Mouse (Mus musculus) B cell, adult 62 days (primary cell): ENCODE measurements around the gene Tspan31. TPM values are rescaled to one million over a fixed set of nuclear protein-coding genes. Genes with fewer than 3 reads are reported as not detected.

Source experiments
- total RNA-seq: library from RNA; stranded (reverse); gene quantifications from 4 replicates; pipeline ENCODE4 v1.2.4, GENCODE M21; 2023

The Tspan31 gene
- 20.0 to 26.6 TPM (median 22.0 TPM) in 4 replicates for total RNA-seq

DNA sequence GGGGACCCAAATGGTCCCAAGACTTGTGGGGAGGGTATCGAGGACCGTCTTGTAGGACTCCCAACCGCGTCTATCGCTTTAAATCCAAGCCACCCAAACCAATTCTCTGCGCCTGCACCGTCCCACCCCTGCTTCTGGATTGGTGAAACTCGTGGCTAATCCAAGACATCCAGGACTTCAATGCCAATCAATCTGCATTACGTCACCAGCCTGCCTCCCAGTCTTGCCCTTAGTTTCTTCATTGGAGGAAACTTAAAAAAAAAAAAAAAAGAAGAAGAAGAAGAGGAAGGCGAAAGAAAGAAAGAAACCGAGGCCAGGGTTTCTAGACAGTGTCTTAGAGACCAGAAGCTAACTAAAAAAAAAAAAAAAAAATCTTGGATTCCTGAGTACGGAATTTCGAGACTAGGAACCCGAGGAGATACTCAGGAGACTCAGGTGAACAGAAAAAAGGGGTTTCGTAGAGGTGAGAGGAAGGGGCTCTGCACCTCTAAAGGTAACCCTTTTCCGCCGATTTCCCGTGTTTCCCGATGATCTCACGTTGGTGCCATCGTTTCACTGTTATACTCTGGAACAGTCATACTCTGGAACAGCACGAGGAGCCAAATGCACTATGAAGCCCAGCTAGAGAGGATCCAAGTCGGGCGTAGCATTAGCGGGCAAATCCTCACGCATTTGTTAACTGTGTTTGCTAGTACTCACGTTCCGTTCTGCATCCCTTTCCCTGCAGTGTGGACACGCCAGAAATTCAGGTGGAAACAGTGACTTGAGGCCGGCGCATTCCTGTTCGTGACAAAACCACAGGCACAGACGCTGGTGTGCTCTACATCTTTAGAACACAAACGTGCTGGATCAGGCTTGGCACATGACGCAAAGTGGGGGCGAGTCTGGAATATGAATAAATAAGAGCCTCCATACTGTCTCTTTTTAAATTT, at the start of gene Tspan31:
Gene Tspan31 (minus strand): TSS at position 75 of the 932 bp plus-strand sequence.

DNA sequence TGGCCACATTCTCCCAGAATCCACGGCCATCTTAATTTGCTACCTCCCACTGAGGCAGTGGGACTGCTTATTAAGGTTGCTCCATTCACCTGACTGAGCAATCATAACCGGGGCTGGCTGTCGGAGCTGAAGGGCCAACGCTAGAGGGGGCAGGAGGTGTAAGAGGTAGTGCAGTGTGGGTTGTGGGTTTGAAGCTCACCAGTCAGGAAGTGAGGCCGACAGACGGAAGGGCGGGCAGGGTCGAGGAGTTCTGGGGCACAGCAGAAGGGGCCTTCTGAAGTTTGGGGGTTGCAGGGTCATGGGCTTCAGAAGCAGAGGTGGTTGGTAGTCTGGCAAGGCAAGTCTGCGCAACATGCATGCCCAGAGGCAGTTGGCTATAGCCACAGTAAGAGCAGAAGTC, 5.0 kb upstream of the Tspan31 start, which contains the start of gene Agap2:
Gene Agap2 (plus strand): TSS at position 205 of the 400 bp plus-strand sequence.

DNA sequence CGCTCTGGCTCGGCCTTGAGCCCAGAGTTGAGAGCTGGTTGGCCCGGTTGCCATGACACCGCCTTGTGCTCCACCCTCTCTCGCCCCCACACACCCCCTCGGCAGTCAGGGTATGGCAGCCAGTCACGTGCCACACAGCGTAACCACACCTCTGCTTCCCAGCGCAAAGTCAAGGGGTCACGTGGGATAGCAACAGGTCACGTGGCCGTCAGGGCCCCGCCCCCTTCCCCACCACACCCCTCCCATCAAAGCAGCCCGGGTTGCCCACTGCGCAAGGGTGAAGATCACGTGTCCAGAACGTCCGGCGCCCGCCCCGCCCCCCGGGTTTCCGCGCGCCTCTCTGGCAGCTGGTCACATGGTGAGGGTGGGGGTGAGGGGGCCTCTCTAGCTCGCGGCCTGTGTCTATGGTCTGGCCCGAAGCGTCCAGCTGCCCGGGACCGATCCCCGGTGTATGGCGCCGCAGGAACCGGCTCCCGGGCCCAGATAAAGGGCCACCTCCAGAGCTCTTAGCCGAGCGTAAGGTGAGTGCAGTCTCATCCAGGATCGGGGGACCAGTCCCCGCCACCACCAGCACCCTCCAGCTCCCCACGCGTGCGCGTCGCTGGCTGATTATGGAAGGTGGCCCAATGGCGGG, 6.7 kb downstream of the Tspan31 start, which contains the start of gene Cdk4:
Gene Cdk4 (plus strand): TSS at position 296 of the 634 bp plus-strand sequence.

DNA sequence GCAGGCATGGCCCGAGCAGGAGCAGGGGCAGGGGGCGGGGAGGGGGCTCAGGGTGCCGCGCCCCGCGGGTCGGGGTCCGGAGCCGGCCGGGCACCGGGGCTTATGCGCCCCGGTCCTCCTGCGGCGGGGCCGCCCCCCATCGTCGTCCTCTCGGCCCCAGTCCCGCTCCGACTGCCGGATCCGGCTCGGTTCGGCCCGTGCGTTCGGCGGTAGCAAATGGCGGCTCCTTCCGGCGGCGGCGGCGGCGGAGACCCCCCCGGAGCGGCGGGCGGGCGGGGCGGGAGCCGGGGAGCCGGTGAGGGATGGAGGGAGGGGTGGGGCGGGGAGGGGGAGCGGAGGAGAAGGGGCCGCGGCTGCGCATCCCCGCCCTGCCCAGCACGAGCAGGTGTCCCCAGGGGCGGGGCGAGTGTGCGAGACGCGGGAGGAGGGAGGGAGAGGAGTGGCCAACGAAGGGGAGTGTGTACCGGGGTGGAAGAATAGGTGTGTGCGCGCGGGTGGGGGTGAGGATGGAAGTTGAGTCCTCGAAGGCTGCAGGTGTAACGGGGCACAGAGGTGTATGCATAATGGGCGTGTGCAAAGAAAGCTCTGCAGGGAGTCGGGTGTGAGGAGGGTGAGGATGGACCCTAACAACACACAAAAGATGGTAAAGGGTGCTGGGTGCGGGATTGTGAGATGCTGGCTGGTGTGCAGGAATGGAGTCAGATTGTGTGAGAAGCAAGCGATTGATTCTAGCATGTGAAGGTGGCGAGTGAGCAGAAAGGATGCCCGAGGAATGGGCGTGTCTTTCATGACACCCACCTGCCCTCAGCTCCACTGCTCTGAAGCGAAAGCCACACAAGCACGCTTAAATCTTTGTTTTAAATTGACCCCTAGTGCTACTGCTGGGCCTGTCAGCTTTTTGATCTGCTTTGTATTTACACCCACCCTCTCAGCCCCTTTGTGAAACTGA, 9.8 kb downstream of the Tspan31 start, which contains the start of gene March9:
Gene March9 (minus strand): TSS at position 217 of the 949 bp plus-strand sequence.

DNA sequence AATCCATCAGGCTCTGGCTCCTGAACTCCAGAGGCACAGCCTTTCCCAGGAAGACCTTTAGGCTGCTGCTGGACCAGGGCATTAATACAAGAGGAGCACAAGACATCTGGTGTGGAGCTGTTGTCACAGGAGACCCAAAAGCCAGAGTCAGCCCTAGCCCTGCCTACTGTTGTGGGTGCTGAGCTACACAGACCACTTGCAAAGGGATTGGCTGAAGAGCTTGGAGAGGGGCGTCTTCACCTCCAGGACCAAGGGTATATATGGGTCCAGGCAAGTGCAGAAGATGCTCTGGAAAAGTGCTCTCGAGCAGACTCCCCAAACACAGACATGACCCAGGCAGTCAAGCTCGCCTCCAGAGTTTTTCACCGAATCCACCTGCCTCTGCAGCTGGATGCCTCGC, 22.1 kb downstream of the Tspan31 start, which contains the start of gene Cyp27b1:
Gene Cyp27b1 (plus strand): TSS at position 297 of the 400 bp plus-strand sequence.

DNA sequence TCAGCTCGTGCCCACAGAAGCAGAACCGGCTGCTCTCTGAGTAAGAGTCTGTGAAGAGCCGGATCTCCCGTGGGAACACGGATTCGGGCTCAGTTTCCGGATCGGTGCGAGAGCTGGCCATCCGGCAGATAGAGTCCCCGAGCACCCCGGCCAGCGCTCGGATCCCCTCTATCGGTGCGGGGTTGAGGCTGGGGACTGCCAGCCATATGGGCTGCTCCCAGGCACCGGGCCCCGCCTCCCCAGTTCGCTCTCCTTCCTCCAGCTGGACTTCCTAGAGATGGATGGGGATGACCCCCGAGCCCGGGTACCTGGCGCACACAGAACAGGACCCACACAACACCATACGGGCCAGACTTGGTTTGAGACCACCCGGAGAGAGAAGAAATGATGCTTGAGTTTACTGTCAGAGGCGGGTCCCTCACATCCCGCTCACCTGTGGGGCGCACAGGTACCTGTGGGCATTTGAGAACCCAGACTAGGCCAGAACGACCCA, 28.7 kb downstream of the Tspan31 start, which contains the start of the genes Mettl1 and Eef1akmt3:
Gene Mettl1 (plus strand): TSS at position 141 of the 493 bp plus-strand sequence.
Gene Eef1akmt3 (minus strand): TSS at position 240 of the 493 bp plus-strand sequence.

DNA sequence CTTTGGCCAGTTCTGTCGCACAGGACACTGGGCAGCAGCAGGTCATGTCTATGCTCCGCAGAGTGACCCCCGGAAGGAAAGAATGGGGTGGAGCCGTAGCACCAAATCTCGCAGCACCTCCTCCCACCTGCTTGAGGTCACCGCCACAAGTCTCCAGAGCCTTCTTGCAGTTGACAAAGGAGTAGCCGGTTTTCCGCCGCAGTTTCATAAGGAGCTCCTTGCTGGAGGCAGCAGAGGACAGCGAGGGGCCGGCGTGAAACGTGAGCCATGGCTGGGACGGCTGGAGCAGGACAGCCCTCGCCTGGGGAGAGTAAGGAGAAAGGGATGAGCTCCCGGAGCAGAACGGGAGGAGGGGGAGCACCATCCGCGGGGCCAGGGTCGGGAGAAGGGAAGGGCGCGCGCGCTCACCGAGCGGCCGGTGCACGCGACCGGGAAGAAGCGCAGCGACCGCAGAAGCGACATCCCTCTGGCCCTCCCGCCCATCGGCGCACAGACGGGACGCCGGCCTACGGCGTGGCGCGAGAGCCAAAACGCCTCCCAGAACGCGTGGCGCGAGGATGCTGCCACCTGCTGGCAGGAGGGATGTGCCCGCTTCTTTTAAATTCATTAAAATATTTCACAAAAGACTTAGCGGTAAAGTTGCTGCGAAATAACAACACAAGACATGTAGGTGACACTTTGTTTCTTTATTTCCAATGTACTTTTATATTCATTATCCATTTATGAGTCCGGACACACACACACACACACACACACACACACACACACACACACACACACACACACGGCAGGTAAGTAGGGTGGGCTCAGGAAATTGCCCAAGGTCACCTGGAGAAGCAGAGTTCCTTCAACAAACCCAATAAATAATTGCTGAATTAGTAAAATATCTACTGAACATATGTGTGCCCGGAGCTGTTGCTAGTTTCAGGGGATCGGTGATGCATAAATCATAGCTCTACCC, 39.4 kb downstream of the Tspan31 start, which contains the start of gene Tsfm:
Gene Tsfm (minus strand): TSS at position 505 of the 961 bp plus-strand sequence.

Other genes starting within 250 kb of the Tspan31 start
- 6.1 to 7.8 TPM (median 7.4 TPM) in 4 replicates for gene Atp23, start 168.9 kb downstream of the Tspan31 start, total RNA-seq
- 45.1 to 53.9 TPM (median 51.9 TPM) in 4 replicates for gene Ctdsp2, start 91.5 kb downstream of the Tspan31 start, total RNA-seq
- gene Avil, start 69.6 kb downstream of the Tspan31 start, total RNA-seq, result 0.18 to 1.0 TPM (median 0.74 TPM) in 4 replicates
- 20.5 to 21.8 TPM (median 21.3 TPM) in 4 replicates for gene Tsfm, start 39.4 kb downstream of the Tspan31 start, total RNA-seq
- 16.3 to 24.7 TPM (median 19.8 TPM) in 4 replicates for gene Mettl1, start 28.9 kb downstream of the Tspan31 start, total RNA-seq
- 0.25 TPM in 1 of 4 replicates, not detected in the others for gene Eef1akmt3, start 28.8 kb downstream of the Tspan31 start, total RNA-seq
- 1.2 to 2.1 TPM in 2 of 4 replicates, not detected in the others for gene Cyp27b1, start 22.0 kb downstream of the Tspan31 start, total RNA-seq
- gene March9, start 10.1 kb downstream of the Tspan31 start, total RNA-seq, result 2.8 to 3.4 TPM (median 3.3 TPM) in 4 replicates
- 127 to 135 TPM (median 129 TPM) in 4 replicates for gene Cdk4, start 6.7 kb downstream of the Tspan31 start, total RNA-seq
- gene Agap2, start 5.0 kb upstream of the Tspan31 start, total RNA-seq, result 97.5 to 109 TPM (median 105 TPM) in 4 replicates
- 80.1 to 89.5 TPM (median 81.2 TPM) in 4 replicates for gene Os9, start 50.9 kb upstream of the Tspan31 start, total RNA-seq
- gene B4galnt1, start 95.0 kb upstream of the Tspan31 start, total RNA-seq, result 467 to 503 TPM (median 480 TPM) in 4 replicates
- not detected in 4 replicates for gene Slc26a10, start 110.4 kb upstream of the Tspan31 start, total RNA-seq
- gene Arhgef25, start 119.8 kb upstream of the Tspan31 start, total RNA-seq, result 0.33 TPM in 1 of 4 replicates, not detected in the others
- gene Dtx3, start 125.5 kb upstream of the Tspan31 start, total RNA-seq, result 63.9 to 74.8 TPM (median 72.1 TPM) in 4 replicates
- gene Pip4k2c, start 141.3 kb upstream of the Tspan31 start, total RNA-seq, result 61.9 to 65.3 TPM (median 63.0 TPM) in 4 replicates
- 0.33 to 0.85 TPM (median 0.48 TPM) in 4 replicates for gene Kif5a, start 193.1 kb upstream of the Tspan31 start, total RNA-seq
- gene Dctn2, start 196.1 kb upstream of the Tspan31 start, total RNA-seq, result 109 to 116 TPM (median 114 TPM) in 4 replicates
- 99.9 to 129 TPM (median 111 TPM) in 4 replicates for gene Mbd6, start 218.8 kb upstream of the Tspan31 start, total RNA-seq
- 53.5 to 66.7 TPM (median 58.0 TPM) in 4 replicates for gene Mars, start 241.5 kb upstream of the Tspan31 start, total RNA-seq